Mouse (Mus musculus) forebrain, embryonic 10.5 days (tissue): ENCODE measurements at regions not wholly inside any gene's neighbourhood (a gene's known extent, or its start where the extent isn't known, plus 50 kb on each side); places are given as distances from the start of the nearest gene placed in this dataset.

Source experiments
- DNase-seq: peaks from one replicate; pipeline ENCODE4 v3.0.0-alpha.2; 2017; ENCODE audit warnings: low spot score; ENCODE audit errors: extremely low spot score
- H3K27ac ChIP-seq: fragments of 300-500 bp; sonication (generic); 2 replicates; pipeline ENCODE4 v1.5.1; 2016; ENCODE audit warnings: mild to moderate bottlenecking
- H3K27me3 ChIP-seq: fragments of 300-500 bp; sonication (generic); 2 replicates; pipeline ENCODE4 v1.6.1; 2016; ENCODE audit warnings: mild to moderate bottlenecking; ENCODE audit not compliant: poor library complexity, severe bottlenecking
- H3K36me3 ChIP-seq: fragments of 300-500 bp; sonication (generic); replicated peaks from 2 replicates; pipeline ENCODE4 v1.6.1; 2016; ENCODE audit warnings: mild to moderate bottlenecking, moderate library complexity
- H3K4me1 ChIP-seq: fragments of 300-500 bp; sonication (generic); 2 replicates; pipeline ENCODE4 v1.6.1; 2016
- H3K4me3 ChIP-seq: fragments of 300-500 bp; sonication (generic); 2 replicates; pipeline ENCODE4 v1.5.1; 2016; ENCODE audit warnings: mild to moderate bottlenecking, moderate library complexity
- H3K9me3 ChIP-seq: fragments of 300-500 bp; sonication (generic); 2 replicates; pipeline ENCODE4 v1.6.1; 2016; ENCODE audit warnings: mild to moderate bottlenecking, moderate library complexity
- WGBS: fragments of 180-500 bp; shearing (Covaris S2); methylation state at CpG from one replicate; pipeline ENCODE4 v1.1.7; 2016; 5-methylcytosine and 5-hydroxymethylcytosine counted together

GRCm38 (mm10) chr5:119586391-119587058 is 83.9 kb upstream of the Tbx3 start:
- Histone ChIP-seq H3K27me3 (peaks cover 13% of the 10 kb centered on the region), H3K4me1 (peaks cover 19% of the 10 kb centered on the region), H3K27ac (no peak overlapping the region), H3K9me3 (no peaks in the 10 kb centered on the region), H3K36me3 (no peaks in the 10 kb centered on the region), H3K4me3 (no peak overlapping the region)
- WGBS = 86% methylated on average over 12 of the region's 12 CpGs
- DNase-seq = no peak

- DNase-seq = no peak
- Histone ChIP-seq H3K4me3 (no peak overlapping the region), H3K27ac (no peak overlapping the region), H3K4me1 (peaks cover 19% of the 10 kb centered on the region), H3K36me3 (no peaks in the 10 kb centered on the region), H3K27me3 (peaks cover 13% of the 10 kb centered on the region), H3K9me3 (no peaks in the 10 kb centered on the region)
- 69% methylated on average over 12 of the region's 12 CpGs for WGBS
Observed at GRCm38 (mm10) chr5:119587239-119587811, 83.1 kb upstream of the Tbx3 start.

DNA sequence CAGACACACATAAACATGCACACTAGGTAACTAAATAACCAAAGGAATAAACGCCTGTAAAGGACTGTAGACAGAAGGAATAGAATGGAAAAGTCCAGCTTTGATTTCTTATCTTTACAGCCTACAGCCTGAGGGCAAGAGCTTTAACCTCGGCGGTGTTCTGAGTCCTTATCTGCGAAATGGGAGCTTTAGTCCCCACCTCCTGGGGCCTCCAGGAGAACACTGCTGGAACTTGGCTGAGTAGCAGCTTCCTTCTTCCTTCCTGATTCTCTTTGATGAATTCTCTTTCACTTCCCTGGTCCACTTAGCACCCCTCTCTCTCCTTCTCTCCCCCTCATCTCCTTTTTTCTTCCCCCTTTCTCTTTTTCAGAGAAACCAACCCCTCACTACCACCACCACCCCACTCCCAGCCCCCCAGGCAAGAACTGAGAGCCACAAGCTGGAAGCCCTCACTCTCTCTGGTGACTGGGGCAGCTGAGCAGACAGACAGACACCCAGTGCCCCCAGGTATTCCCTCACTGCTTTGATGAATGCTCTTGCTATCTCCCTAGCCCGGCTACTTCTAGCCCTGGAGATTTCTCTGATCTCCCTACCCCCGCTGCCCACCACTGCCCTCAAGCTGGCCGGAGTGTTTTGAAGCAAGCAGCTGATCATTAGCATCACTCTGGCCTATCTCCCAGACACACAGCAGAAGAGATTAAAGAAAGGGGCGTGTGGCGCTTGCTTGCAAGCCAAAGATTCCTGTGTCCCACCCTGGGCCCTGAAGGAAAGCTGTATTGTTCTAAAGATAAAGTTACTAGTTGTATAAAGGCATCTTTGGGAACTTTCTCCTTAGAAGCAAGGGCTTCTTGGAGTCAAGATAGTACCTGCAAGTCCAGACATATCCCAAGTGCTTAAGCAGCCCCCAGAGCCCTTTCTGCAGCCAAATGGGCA is 81.9 kb upstream of the Tbx3 start:
- no peak overlapping the region for H3K4me3 ChIP-seq
- H3K27ac ChIP-seq = no peak overlapping the region; the same call in 1 of the 2 replicates
- DNase-seq = no peak
- peaks cover 13% of the 10 kb centered on the region for H3K27me3 ChIP-seq
- no peaks in the 10 kb centered on the region for H3K36me3 ChIP-seq
- peaks cover 19% of the 10 kb centered on the region for H3K4me1 ChIP-seq
- no peaks in the 10 kb centered on the region for H3K9me3 ChIP-seq
- WGBS = 33% methylated on average over 9 of the region's 9 CpGs

- H3K4me1 ChIP-seq = peaks cover 19% of the 10 kb centered on the region
- H3K4me3 ChIP-seq = no peak overlapping the region
- H3K27me3 ChIP-seq = peaks cover 13% of the 10 kb centered on the region
- H3K9me3 ChIP-seq = no peaks in the 10 kb centered on the region
- DNase-seq = no peak
- no peaks in the 10 kb centered on the region for H3K36me3 ChIP-seq
- WGBS = 91% methylated on average over 5 of the region's 5 CpGs
- H3K27ac ChIP-seq = no peak overlapping the region
Observed at GRCm38 (mm10) chr5:119591271-119591670, 79.2 kb upstream of the Tbx3 start.

- Histone ChIP-seq H3K27ac (no peak overlapping the region), H3K4me1 (peaks cover 12% of the 10 kb centered on the region), H3K27me3 (peaks cover 13% of the 10 kb centered on the region), H3K4me3 (no peak overlapping the region), H3K9me3 (no peaks in the 10 kb centered on the region), H3K36me3 (no peaks in the 10 kb centered on the region)
- WGBS = 85% methylated on average over 10 of the region's 10 CpGs
- no peak for DNase-seq
Observed at GRCm38 (mm10) chr5:119592891-119593290, 77.6 kb upstream of the Tbx3 start.

GRCm38 (mm10) chr5:119594541-119594940 is 75.9 kb upstream of the Tbx3 start:
- DNase-seq = no peak
- no peaks in the 10 kb centered on the region for H3K4me1 ChIP-seq
- no peak overlapping the region for H3K4me3 ChIP-seq
- 87% methylated on average over 8 of the region's 8 CpGs for whole genome bisulfite sequencing
- no peaks in the 10 kb centered on the region for H3K9me3 ChIP-seq
- H3K27ac ChIP-seq = no peak overlapping the region
- peaks cover 4% of the 10 kb centered on the region; the same call in 1 of the 2 replicates for H3K27me3 ChIP-seq
- H3K36me3 ChIP-seq = no peaks in the 10 kb centered on the region

DNA sequence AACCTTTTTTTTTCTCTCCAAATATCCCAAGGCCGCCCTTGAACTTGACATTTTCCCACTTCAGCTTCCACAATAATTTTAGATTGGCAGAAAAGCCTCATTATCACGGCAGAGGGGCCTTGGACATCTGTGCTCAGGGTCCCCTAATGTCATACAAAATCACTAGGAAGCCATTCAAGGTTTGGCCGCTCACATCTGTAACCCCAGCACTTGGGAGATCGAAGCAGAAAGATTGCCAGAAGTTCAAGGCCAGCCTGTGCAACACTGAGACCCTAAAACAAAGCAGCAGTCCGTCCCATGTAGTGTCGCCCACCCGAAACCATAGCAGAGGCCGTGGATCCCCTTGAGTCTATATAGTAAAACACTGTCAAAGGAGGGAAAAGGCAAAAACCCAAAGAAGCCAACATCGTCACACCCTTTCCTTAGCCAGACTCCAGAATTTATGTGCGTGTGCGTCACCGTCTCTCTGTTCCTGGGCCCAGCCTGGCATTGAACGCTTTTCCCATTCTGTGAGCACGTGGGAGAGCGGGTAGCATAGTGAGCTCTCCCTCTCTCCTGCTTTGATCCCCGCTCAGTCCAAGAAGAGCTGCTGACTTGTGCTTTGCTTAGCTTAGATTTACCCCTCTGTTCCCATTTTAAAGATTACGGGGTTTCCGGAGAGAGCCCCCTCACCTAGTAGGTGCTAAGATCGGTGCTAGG is 74.0 kb upstream of the Tbx3 start:
- no peak overlapping the region for H3K27ac ChIP-seq
- WGBS = 91% methylated on average over 19 of the region's 19 CpGs
- no peaks in the 10 kb centered on the region for H3K4me1 ChIP-seq
- H3K9me3 ChIP-seq = no peaks in the 10 kb centered on the region
- DNase-seq = no peak
- no peak overlapping the region for H3K4me3 ChIP-seq
- peaks cover 4% of the 10 kb centered on the region; the same call in 1 of the 2 replicates for H3K27me3 ChIP-seq
- H3K36me3 ChIP-seq = no peaks in the 10 kb centered on the region

DNA sequence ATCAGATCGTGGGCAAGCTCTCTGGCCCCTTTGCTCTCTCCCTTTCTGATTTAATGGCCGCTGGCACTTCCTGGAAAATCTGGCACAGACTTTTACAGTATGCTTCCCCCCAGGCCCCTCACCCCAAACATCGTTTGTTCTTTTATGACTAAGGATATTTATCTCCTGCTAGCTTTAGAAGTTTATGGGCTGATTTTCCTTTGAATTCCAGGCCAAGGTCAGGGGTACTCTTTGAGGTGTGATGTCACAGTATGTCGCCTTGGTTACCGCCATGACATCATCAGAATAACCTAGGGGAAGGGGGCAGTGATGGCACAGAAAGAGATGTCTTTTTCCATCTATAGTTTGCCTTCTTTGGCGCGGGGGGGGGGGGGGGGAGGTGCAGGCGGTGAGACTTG is 73.5 kb upstream of the Tbx3 start:
- Histone ChIP-seq H3K27ac (no peak overlapping the region), H3K36me3 (no peaks in the 10 kb centered on the region)
- no peak for DNase-seq

GRCm38 (mm10) chr5:119597530-119597929 is 72.9 kb upstream of the Tbx3 start:
- 92% methylated on average over 3 of the region's 3 CpGs for WGBS
- Histone ChIP-seq H3K9me3 (no peaks in the 10 kb centered on the region), H3K27me3 (peaks cover 4% of the 10 kb centered on the region; the same call in 1 of the 2 replicates), H3K4me3 (no peak overlapping the region), H3K36me3 (no peaks in the 10 kb centered on the region), H3K27ac (no peak overlapping the region), H3K4me1 (no peaks in the 10 kb centered on the region)
- no peak for DNase-seq

More for the DNA sequence above, 73.5 kb upstream of the Tbx3 start:
- Histone ChIP-seq H3K9me3 (no peaks in the 10 kb centered on the region), H3K4me3 (no peak overlapping the region), H3K4me1 (no peaks in the 10 kb centered on the region), H3K27me3 (peaks cover 4% of the 10 kb centered on the region; the same call in 1 of the 2 replicates)
- WGBS = 82% methylated on average over 8 of the region's 8 CpGs

GRCm38 (mm10) chr5:119598166-119598565 is 72.3 kb upstream of the Tbx3 start:
- H3K4me1 ChIP-seq = no peaks in the 10 kb centered on the region
- no peak overlapping the region for H3K27ac ChIP-seq
- H3K36me3 ChIP-seq = no peaks in the 10 kb centered on the region
- 77% methylated on average over 10 of the region's 10 CpGs for WGBS
- no peak for DNase-seq
- H3K27me3 ChIP-seq = peaks cover 4% of the 10 kb centered on the region; the same call in 1 of the 2 replicates
- no peak overlapping the region for H3K4me3 ChIP-seq
- H3K9me3 ChIP-seq = no peaks in the 10 kb centered on the region

GRCm38 (mm10) chr5:119601390-119601789 is 69.1 kb upstream of the Tbx3 start:
- no peak overlapping the region for H3K4me3 ChIP-seq
- H3K4me1 ChIP-seq = peaks cover 6% of the 10 kb centered on the region; the same call in 1 of the 2 replicates
- no peaks in the 10 kb centered on the region for H3K36me3 ChIP-seq
- DNase-seq = no peak
- H3K27me3 ChIP-seq = peaks cover 4% of the 10 kb centered on the region; the same call in 1 of the 2 replicates
- no peaks in the 10 kb centered on the region for H3K9me3 ChIP-seq
- no peak overlapping the region for H3K27ac ChIP-seq
- WGBS = 91% methylated on average over 5 of the region's 5 CpGs

- Histone ChIP-seq H3K9me3 (no peaks in the 10 kb centered on the region), H3K27ac (no peak overlapping the region), H3K27me3 (peaks cover 4% of the 10 kb centered on the region; the same call in 1 of the 2 replicates), H3K36me3 (no peaks in the 10 kb centered on the region), H3K4me1 (peaks cover 6% of the 10 kb centered on the region; the same call in 1 of the 2 replicates), H3K4me3 (no peak overlapping the region)
- no peak for DNase-seq
- WGBS = 92% methylated on average over 16 of the region's 16 CpGs
Observed at GRCm38 (mm10) chr5:119602001-119602400, 68.5 kb upstream of the Tbx3 start.
